Mouse (Mus musculus): ENCODE data around the gene Kap.

DNA sequence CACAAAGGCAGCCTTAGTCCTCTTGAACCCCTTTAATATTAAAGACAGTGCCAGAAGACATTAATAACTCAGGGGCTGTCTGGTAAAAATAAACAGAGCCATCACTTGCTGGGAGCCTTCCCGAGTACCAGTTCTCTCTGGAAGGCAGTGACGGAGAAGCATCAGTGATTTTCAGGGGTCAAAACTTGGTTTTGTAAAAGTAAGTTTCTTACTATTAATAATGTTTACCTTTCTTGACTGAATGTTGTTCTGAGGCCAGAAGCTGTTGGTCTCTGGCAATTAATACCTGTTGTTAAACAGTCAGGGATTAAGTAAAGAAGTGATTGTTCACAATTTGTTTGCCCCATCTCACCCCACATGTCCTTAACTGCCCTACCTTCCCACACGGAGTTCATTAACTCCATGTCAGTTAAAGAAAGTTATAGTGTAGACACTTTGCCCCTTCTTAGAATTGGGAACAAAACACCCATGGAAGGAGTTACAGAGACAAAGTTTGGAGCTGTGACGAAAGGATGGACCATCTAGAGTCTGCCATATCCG lies 30.0 kb upstream of the Kap start:
- TF ChIP-seq POLR2A (IDR thresholded peaks at IDR 0.05; ENCODE audit: borderline replicate concordance, control insufficient read depth, low read depth, low read length) = no peak
- TF ChIP-seq CTCF (IDR thresholded peaks at IDR 0.05; ENCODE audit: control insufficient read depth, insufficient read depth, low read length) = no peak

Data from bone marrow, adult 2 months (tissue).